Mouse (Mus musculus) heart, adult 2 months (tissue): ENCODE results near the gene Shroom3. TPM values are rescaled to one million over a fixed set of nuclear protein-coding genes. Genes with fewer than 3 reads are reported as not detected.
A peak's percentile ranks its signal among the peaks of the same experiment; 100 is the strongest.

Experiments
- DNase-seq, 2 experiments: peaks; one replicate each; pipeline ENCODE4 v3.0.0; 2021
- H3K27ac ChIP-seq: fragments of 200-600 bp; 2 replicates; pipeline ENCODE4 v1.8.1; 2022
- H3K27me3 ChIP-seq: fragments of 200-500 bp; 2 replicates; pipeline ENCODE4 v1.6.1; 2012; ENCODE audit warnings: mild to moderate bottlenecking, low read length, inconsistent platforms, mixed read lengths; ENCODE audit not compliant: control insufficient read depth, insufficient read depth
- H3K36me3 ChIP-seq: fragments of 200-500 bp; 2 replicates; pipeline ENCODE4 v1.6.1; 2012; ENCODE audit warnings: low read length, inconsistent platforms; ENCODE audit not compliant: control insufficient read depth, insufficient read depth
- H3K4me1 ChIP-seq: fragments of 200-500 bp; 2 replicates; pipeline ENCODE4 v1.6.1; 2011; ENCODE audit warnings: low read length; ENCODE audit not compliant: control insufficient read depth, insufficient read depth
- H3K4me3 ChIP-seq: fragments of 200-600 bp; 2 replicates; pipeline ENCODE4 v1.8.1; 2022
- H3K79me2 ChIP-seq: fragments of 200-500 bp; replicated peaks from 2 replicates; pipeline ENCODE4 v1.6.1; 2012; ENCODE audit warnings: mild to moderate bottlenecking, inconsistent platforms, low read length, moderate library complexity, mixed read lengths; ENCODE audit not compliant: control insufficient read depth, insufficient read depth
- H3K9ac ChIP-seq: fragments of 200-500 bp; 2 replicates; pipeline ENCODE4 v1.6.1; 2012; ENCODE audit warnings: low read depth, mild to moderate bottlenecking, control low read depth, inconsistent platforms, low read length, mixed read lengths
- CTCF ChIP-seq: fragments of 200-600 bp; IDR thresholded peaks from 2 replicates; pipeline ENCODE4 v1.8.1; 2022; ENCODE audit warnings: antibody characterized with exemption, mild to moderate bottlenecking, moderate library complexity
- EP300 ChIP-seq: fragments of 200-500 bp; IDR thresholded peaks from 2 replicates; pipeline ENCODE4 v1.6.1; 2011; ENCODE audit warnings: low read depth, low read length, control low read depth; ENCODE audit not compliant: insufficient read depth
- POLR2A ChIP-seq: fragments of 200-500 bp; IDR thresholded peaks from 2 replicates; pipeline ENCODE4 v1.6.1; 2011; ENCODE audit warnings: mild to moderate bottlenecking, low read depth, low read length, control low read depth; ENCODE audit not compliant: insufficient read depth
- WGBS: fragments of 180-500 bp; shearing (Covaris S2); methylation state at CpG from one replicate; pipeline ENCODE4 v1.1.7; 2018; 5-methylcytosine and 5-hydroxymethylcytosine counted together
- intact Hi-C: fragments of 180-260 bp; cut with DNase I; formaldehyde crosslinking; loops from one replicate; pipeline ENCODE4 v1.15.1; 2025
- long read RNA-seq: library from polyadenylated mRNA; stranded (forward); transcript quantifications from one replicate; pipeline ENCODE4 v2.0.0, GENCODE M21; 2021
- polyA plus RNA-seq: library from polyadenylated mRNA; depleted of rRNA; stranded (reverse); fragments of >200 nt; gene quantifications from 2 replicates; pipeline ENCODE4 v1.2.3, GENCODE M21; 2012; rRNA removed
- total RNA-seq, 2 experiments: library from RNA; stranded (reverse); gene quantifications; 2 replicates each; pipeline ENCODE4 v1.2.3; 2021

Shroom3 gene
- 10 to 100 TPM; 32.8 to 38.5 TPM for total RNA-seq
- 31.4 and 32.8 TPM in 2 replicates for polyA plus RNA-seq
- long read RNA-seq, partial matches to known transcripts: 13 of 13 reads
- long read RNA-seq, other reads (novel, unspliced or antisense): 0 of 13 reads

GRCm38 (mm10) chr5:92683351-92683807, at the start of gene Shroom3:
TSS of gene Shroom3 (plus strand) at chr5:92683435.
- Histone ChIP-seq H3K79me2 (no peaks in the 10 kb centered on the region), H3K27ac (no peak within 1 kb of the TSS; the same call in 1 of the 2 replicates), H3K4me1 (no peaks in the 10 kb centered on the region), H3K4me3 (peak within 1 kb of the TSS; percentile 44), H3K9ac (peak within 1 kb of the TSS; percentile 52), H3K36me3 (no peaks in the 10 kb centered on the region), H3K27me3 (no peaks in the 10 kb centered on the region)
- intact Hi-C loops: loop anchor here (1.0 to 5.0 kb wide), 2 partner anchors 42 to 269 kb away; no protein-coding TSS in a partner anchor
- peak; percentile 25 to 35 for DNase-seq
- 2% methylated on average over 26 of the region's 26 CpGs for WGBS
- TF ChIP-seq CTCF: no peak
- no peak for TF ChIP-seq POLR2A
- TF ChIP-seq EP300: 0 out of 2 replicates have a peak, but pooled peaks have one; percentile 12

- Histone ChIP-seq H3K27ac (no peak overlapping the region), H3K36me3 (no peaks in the 10 kb centered on the region), H3K79me2 (no peaks in the 10 kb centered on the region), H3K4me3 (no peak overlapping the region), H3K4me1 (no peaks in the 10 kb centered on the region), H3K9ac (no peak overlapping the region), H3K27me3 (no peaks in the 10 kb centered on the region)
- no peak for DNase-seq
- WGBS: 61% methylated on average over 4 of the region's 4 CpGs
- intact Hi-C loops: no loop called here
- no peak for TF ChIP-seq POLR2A
- no peak for TF ChIP-seq EP300
- no peak for TF ChIP-seq CTCF
Measured at GRCm38 (mm10) chr5:92633526-92633925, 49.7 kb upstream of the Shroom3 start.

- no peaks in the 10 kb centered on the region for H3K79me2 ChIP-seq
- no peak overlapping the region for H3K27ac ChIP-seq
- TF ChIP-seq EP300: no peak
- TF ChIP-seq POLR2A: no peak
- TF ChIP-seq CTCF: no peak
- H3K4me1 ChIP-seq: no peaks in the 10 kb centered on the region
- no peak overlapping the region for H3K4me3 ChIP-seq
- no peak for DNase-seq
- H3K27me3 ChIP-seq: no peaks in the 10 kb centered on the region
- intact Hi-C loops: no loop called here
- H3K9ac ChIP-seq: no peak overlapping the region
- no peaks in the 10 kb centered on the region for H3K36me3 ChIP-seq
- 68% methylated on average over 3 of the region's 3 CpGs for WGBS
Measured at GRCm38 (mm10) chr5:92634916-92635315, 48.3 kb upstream of the Shroom3 start.

GRCm38 (mm10) chr5:92635891-92636290, 47.3 kb upstream of the Shroom3 start:
- WGBS: 84% methylated on average over 5 of the region's 5 CpGs
- Histone ChIP-seq H3K4me3 (no peak overlapping the region), H3K36me3 (no peaks in the 10 kb centered on the region), H3K27me3 (no peaks in the 10 kb centered on the region), H3K79me2 (no peaks in the 10 kb centered on the region), H3K9ac (no peak overlapping the region), H3K27ac (no peak overlapping the region), H3K4me1 (no peaks in the 10 kb centered on the region)
- TF ChIP-seq CTCF (no peak), POLR2A (no peak), EP300 (no peak)
- DNase-seq: no peak
- intact Hi-C loops: no loop called here

- TF ChIP-seq EP300: no peak
- TF ChIP-seq POLR2A: no peak
- TF ChIP-seq CTCF: no peak
- Histone ChIP-seq H3K79me2 (no peaks in the 10 kb centered on the region), H3K27ac (no peak overlapping the region), H3K9ac (no peak overlapping the region), H3K4me3 (no peak overlapping the region), H3K36me3 (no peaks in the 10 kb centered on the region), H3K27me3 (no peaks in the 10 kb centered on the region), H3K4me1 (no peaks in the 10 kb centered on the region)
- no peak for DNase-seq
- intact Hi-C loops: no loop called here
- WGBS: 74% methylated on average over 3 of the region's 3 CpGs
Measured at GRCm38 (mm10) chr5:92640861-92641260, 42.4 kb upstream of the Shroom3 start.

GRCm38 (mm10) chr5:92656256-92656655, 27.0 kb upstream of the Shroom3 start:
- intact Hi-C loops: loop anchor here (1.0 to 5.0 kb wide), 2 partner anchors 149 to 195 kb away; partner anchors contain the start of gene Scarb2
- Histone ChIP-seq H3K4me1 (no peaks in the 10 kb centered on the region), H3K27me3 (no peaks in the 10 kb centered on the region), H3K4me3 (no peak overlapping the region), H3K79me2 (no peaks in the 10 kb centered on the region), H3K9ac (no peak overlapping the region), H3K36me3 (no peaks in the 10 kb centered on the region), H3K27ac (no peak overlapping the region)
- TF ChIP-seq CTCF: peak; percentile 95
- TF ChIP-seq EP300: 0 out of 2 replicates have a peak, but pooled peaks have one; percentile 29
- TF ChIP-seq POLR2A: no peak
- DNase-seq: peak; percentile 49 to 75
- WGBS: 0% methylated on average over 1 of the region's 1 CpGs
